Mouse (Mus musculus) embryo, embryonic 11.5 days (tissue): ENCODE measurements around the gene Gm21828.
"Not testable (repeated sequence)": the region's sequence is repeated elsewhere in the genome, so short reads cannot be mapped to it uniquely, and the experiment has no call there.

ENCODE experiments used
- DNase-seq: peaks from one replicate; pipeline ENCODE4 v3.0.0-alpha.2; 2012; ENCODE audit warnings: low read depth, low spot score

Gm21828 gene

GRCm38 (mm10) chrY:13223828-13224227, at the start of gene Gm21828:
Gene Gm21828 (minus strand): TSS chrY:13223928.
- DNase-seq: not testable (repeated sequence)

- DNase-seq: not testable (repeated sequence)
Observed at GRCm38 (mm10) chrY:13252091-13252490, 28.4 kb upstream of the Gm21828 start, which contains the start of the genes Gm21440 and Gm21454. Gene Gm21440 (plus strand): TSS chrY:13252391. Gene Gm21454 (plus strand): TSS chrY:13252442.
